In genomic region chr12:110769660-110770297, GRCm38 (mm10) we compare ENCODE assay signal across 18 mouse cellular contexts. TPM values are rescaled to one million over a fixed set of nuclear protein-coding genes. Genes with fewer than 3 reads are reported as not detected.
DNase-seq lines count a peak whose midpoint lies in the region; ATAC-seq and TF ChIP-seq lines count a peak whose summit lies in the region.
"Had no signal": no experiment of that assay in that cellular context is flagged by ENCODE, and none has a peak within 500 bp of the region (broad histone marks: within the 10 kb centered on the region; RNA-seq: fewer than 3 reads in every experiment).

No protein-coding gene starts in this region.

- no peak for ATAC-seq in forebrain, embryonic 14.5 days
- no peak for ATAC-seq in erythroblast, adult 5-6 weeks (replicated peaks; ENCODE audit: low FRiP score, poor library complexity, severe bottlenecking)
- ATAC-seq: lung, postnatal 0 days had no signal

- 72% methylated on average over 6 of the region's 6 CpGs for WGBS in forebrain, embryonic 14.5 days

- peaks cover 7% of the 10 kb centered on the region for H3K4me1 ChIP-seq in forebrain, embryonic 14.5 days (ENCODE audit: control insufficient read depth, insufficient read depth, low read length)
- H3K4me1 ChIP-seq: midbrain, embryonic 10.5 days had no signal

- no peaks in the 10 kb centered on the region for H3K9me3 ChIP-seq in forebrain, embryonic 14.5 days (replicated peaks; ENCODE audit: control insufficient read depth, low read length)
- H3K9me3 ChIP-seq: midbrain, embryonic 10.5 days; neural tube, embryonic 13.5 days had no signal

- no peak overlapping the region for H3K4me3 ChIP-seq in layer of hippocampus, adult 2 months
- H3K4me3 ChIP-seq in forebrain, embryonic 14.5 days (ENCODE audit: low read depth, low read length) = no peak overlapping the region
- H3K4me3 ChIP-seq: midbrain, embryonic 10.5 days; neural tube, embryonic 13.5 days had no signal

- H3K4me2 ChIP-seq in forebrain, embryonic 14.5 days (ENCODE audit: low read length) = no peak overlapping the region
- H3K4me2 ChIP-seq: heart, embryonic 11.5 days; neural tube, embryonic 13.5 days had no signal

- H3K36me3 ChIP-seq in forebrain, embryonic 14.5 days (ENCODE audit: control insufficient read depth, insufficient read depth, low read length) = no peaks in the 10 kb centered on the region
- H3K36me3 ChIP-seq: midbrain, embryonic 10.5 days; neural tube, embryonic 13.5 days had no signal

- peak overlapping the region; percentile 61 for H3K27ac ChIP-seq in layer of hippocampus, adult 2 months
- H3K27ac ChIP-seq in forebrain, embryonic 14.5 days (ENCODE audit: low read depth, low read length) = peak overlapping the region; percentile 35; the same call in 1 of the 2 replicates
- H3K27ac ChIP-seq: midbrain, embryonic 10.5 days; neural tube, embryonic 13.5 days had no signal

- DNase-seq in adrenal gland, postnatal 10 days = peak; percentile 32
- no peak for DNase-seq in adrenal gland, postnatal 4 days (ENCODE audit: low spot score in 2 of 2)
- no peak for DNase-seq in layer of hippocampus, adult 2 months (ENCODE audit: low spot score in 2 of 2)
- DNase-seq in layer of hippocampus, postnatal 14 days (ENCODE audit: low spot score in 2 of 2) = no peak
- peak; percentile 13 for DNase-seq in 3T3-L1 (ENCODE audit: low read depth, low spot score)
- no peak for DNase-seq in forebrain, embryonic 14.5 days (ENCODE audit: low spot score)
- no peak for DNase-seq in left cerebral cortex, adult 18-20 months (ENCODE audit: low spot score in 2 of 2)
- DNase-seq: B cell, adult 2 months; cerebellum, adult 9-10 months; gastrocnemius, postnatal 14 days; heart, postnatal 4 days; kidney, adult 18-20 months; kidney, postnatal 36 days had no signal

- no peak for TF ChIP-seq CTCF in layer of hippocampus, adult 2 months (conservative IDR thresholded peaks at IDR 0.05)

- H3K27me3 ChIP-seq in forebrain, embryonic 14.5 days (replicated peaks; ENCODE audit: control insufficient read depth, insufficient read depth, low read length) = no peaks in the 10 kb centered on the region
- H3K27me3 ChIP-seq: neural tube, embryonic 13.5 days had no signal

- no peak overlapping the region for H3K9ac ChIP-seq in forebrain, embryonic 14.5 days (ENCODE audit: low read length)
- H3K9ac ChIP-seq: neural tube, embryonic 13.5 days had no signal

RNA-seq across cellular contexts. Expression of gene Wdr20, which starts 32.0 kb away (rescaled TPM):
- total RNA-seq in adrenal gland, postnatal 10 days (2021) = 10 to 100 TPM; 37.2 to 45.6 TPM
- 10 to 100 TPM; 47.6 to 47.8 TPM for total RNA-seq in adrenal gland, postnatal 4 days (2021)
- total RNA-seq in layer of hippocampus, adult 2 months (2021) = 10 to 100 TPM; 43.5 to 49.9 TPM
- total RNA-seq in layer of hippocampus, postnatal 14 days (2021) = 10 to 100 TPM; 36.9 to 42.8 TPM
- polyA plus RNA-seq in forebrain, embryonic 14.5 days (2014; fragmentation: Nextera tagmentation; extraction: Ambion mirVana) = 24.6 and 29.7 TPM in 2 replicates
- 8.6 and 11.5 TPM in 2 replicates for total RNA-seq in erythroblast, adult 5-6 weeks (2015; ENCODE audit: low replicate concordance)
- total RNA-seq in erythroblast, adult 5-6 weeks (2017; ENCODE audit: low replicate concordance) = 14.8 and 19.4 TPM in 2 replicates
- 10 to 100 TPM; 46.2 to 48.1 TPM for total RNA-seq in left cerebral cortex, adult 18-20 months (2021)

Comparison
In these comparisons a context has a peak if more than half of its experiments do, and no peak if none do; other contexts are left out.
1. DNase-seq: peak in adrenal gland, postnatal 10 days (single experiment) and 3T3-L1 (single experiment); none in adrenal gland, postnatal 4 days (0 of 2), layer of hippocampus, adult 2 months (0 of 2), layer of hippocampus, postnatal 14 days (0 of 2), forebrain, embryonic 14.5 days (single experiment) and left cerebral cortex, adult 18-20 months (0 of 2).